Mouse (Mus musculus) granulocyte monocyte progenitor cell, adult 5-6 weeks (primary cell): ENCODE data around the gene Kdm5b. TPM values are rescaled to one million over a fixed set of nuclear protein-coding genes. Genes with fewer than 3 reads are reported as not detected.
"Not testable (repeated sequence)": the region's sequence is repeated elsewhere in the genome, so short reads cannot be mapped to it uniquely, and the experiment has no call there.

Experiments
- ATAC-seq: replicated peaks from 2 replicates; pipeline ENCODE4 v1.8.0; 2016; ENCODE audit warnings: mild to moderate bottlenecking, moderate TSS enrichment, inconsistent platforms; ENCODE audit not compliant: poor library complexity, severe bottlenecking
- total RNA-seq, 2 experiments: library from RNA; stranded (forward) in 1 of 2; stranded (reverse) in 1 of 2; fragments of 200-712, 200-1000 nt in 1 of 2; fragments of >200 nt in 1 of 2; fragmentation: Nextera tagmentation in 1 of 2; gene quantifications; 2 replicates each; pipeline ENCODE4 v1.2.3; 2014 to 2017

Gene Kdm5b
- total RNA-seq (2014; fragmentation: Nextera tagmentation) (17.4 and 28.4 TPM in 2 replicates), total RNA-seq (2017) (15.0 and 16.8 TPM in 2 replicates)

- ATAC-seq, result peak; percentile 18; the same call in 1 of the 2 replicates
Observed at GRCm38 (mm10) chr1:134559976-134560375, at the start of gene Kdm5b. Gene Kdm5b (plus strand): TSS chr1:134560171.

- no peak for ATAC-seq
Observed at GRCm38 (mm10) chr1:134512183-134512582, 47.8 kb upstream of the Kdm5b start.

GRCm38 (mm10) chr1:134512584-134512983, 47.4 kb upstream of the Kdm5b start:
- ATAC-seq, result no peak

- ATAC-seq, result peak; percentile 59
Observed at GRCm38 (mm10) chr1:134513312-134513860, 46.6 kb upstream of the Kdm5b start.

- ATAC-seq, result peak; percentile 22; the same call in 1 of the 2 replicates
Observed at GRCm38 (mm10) chr1:134513876-134514590, 45.9 kb upstream of the Kdm5b start.

GRCm38 (mm10) chr1:134515891-134516290, 44.1 kb upstream of the Kdm5b start:
- no peak for ATAC-seq

GRCm38 (mm10) chr1:134516491-134517198, 43.3 kb upstream of the Kdm5b start:
- ATAC-seq, result no peak

GRCm38 (mm10) chr1:134517841-134518240, 42.1 kb upstream of the Kdm5b start:
- not testable (repeated sequence) for ATAC-seq

GRCm38 (mm10) chr1:134518677-134519076, 41.3 kb upstream of the Kdm5b start:
- peak; percentile 99 for ATAC-seq

- ATAC-seq, result not testable (repeated sequence)
Observed at GRCm38 (mm10) chr1:134519201-134519600, 40.8 kb upstream of the Kdm5b start.

GRCm38 (mm10) chr1:134520001-134520721, 39.8 kb upstream of the Kdm5b start:
- no peak for ATAC-seq

GRCm38 (mm10) chr1:134521163-134521562, 38.8 kb upstream of the Kdm5b start:
- no peak for ATAC-seq

- peak; percentile 80 for ATAC-seq
Observed at GRCm38 (mm10) chr1:134522325-134522724, 37.6 kb upstream of the Kdm5b start.

- ATAC-seq, result peak; percentile 54
Observed at GRCm38 (mm10) chr1:134524424-134524823, 35.5 kb upstream of the Kdm5b start.

GRCm38 (mm10) chr1:134525015-134525414, 35.0 kb upstream of the Kdm5b start:
- ATAC-seq, result no peak

GRCm38 (mm10) chr1:134526752-134527151, 33.2 kb upstream of the Kdm5b start:
- ATAC-seq, result no peak

- ATAC-seq, result no peak
Observed at GRCm38 (mm10) chr1:134530618-134531017, 29.4 kb upstream of the Kdm5b start.

GRCm38 (mm10) chr1:134533710-134534109, 26.3 kb upstream of the Kdm5b start:
- ATAC-seq, result not testable (repeated sequence)

- no peak for ATAC-seq
Observed at GRCm38 (mm10) chr1:134535054-134535453, 24.9 kb upstream of the Kdm5b start.

- no peak for ATAC-seq
Observed at GRCm38 (mm10) chr1:134535513-134535912, 24.5 kb upstream of the Kdm5b start.

- ATAC-seq, result no peak
Observed at GRCm38 (mm10) chr1:134540610-134541009, 19.4 kb upstream of the Kdm5b start.
